Mouse (Mus musculus) hindlimb bud, embryonic 11.5 days (tissue): Measurements from ENCODE around the gene Myo1b.
A peak's percentile ranks its signal among the peaks of the same experiment; 100 is the strongest.

Source experiments
- DNase-seq: peaks from one replicate; pipeline ENCODE4 v3.0.0-alpha.2; 2012; ENCODE audit warnings: low read depth, low spot score; ENCODE audit errors: extremely low spot score

Myo1b gene

DNA sequence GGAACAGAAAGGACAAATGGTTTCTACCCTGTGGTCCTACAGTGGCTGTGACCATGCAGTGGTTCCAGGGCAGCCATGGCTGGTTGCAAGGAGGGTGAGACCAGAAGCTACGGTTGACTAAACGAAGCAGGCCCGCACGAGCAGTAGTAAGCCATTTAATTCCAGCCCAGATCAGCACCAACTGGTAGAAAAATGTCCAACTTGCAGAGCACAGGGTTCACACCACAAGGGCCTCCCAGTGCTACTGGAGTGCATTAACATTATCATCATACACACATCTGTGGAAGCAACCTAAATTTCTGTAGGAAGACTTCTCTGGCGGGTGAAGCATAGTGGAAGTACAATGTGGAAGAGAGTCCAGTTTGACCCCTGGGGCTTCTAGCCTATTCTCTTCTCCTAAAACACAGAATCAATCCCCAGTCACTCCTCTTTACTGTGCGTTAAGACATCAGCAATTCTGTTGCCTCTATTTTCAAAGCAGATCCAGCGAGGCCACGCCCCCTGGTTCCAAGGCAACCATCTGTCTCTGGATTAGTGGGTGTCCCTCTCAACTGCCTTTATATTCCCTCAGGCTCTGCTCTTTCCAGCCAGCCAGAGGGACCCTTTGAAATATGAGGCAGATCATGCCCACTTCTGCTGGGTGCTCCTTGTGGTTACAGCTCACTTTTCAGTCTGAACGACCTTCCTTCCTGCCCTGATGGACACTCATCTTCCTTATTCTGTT is 120.1 kb downstream of the Myo1b start:
- DNase-seq = no peak

DNA sequence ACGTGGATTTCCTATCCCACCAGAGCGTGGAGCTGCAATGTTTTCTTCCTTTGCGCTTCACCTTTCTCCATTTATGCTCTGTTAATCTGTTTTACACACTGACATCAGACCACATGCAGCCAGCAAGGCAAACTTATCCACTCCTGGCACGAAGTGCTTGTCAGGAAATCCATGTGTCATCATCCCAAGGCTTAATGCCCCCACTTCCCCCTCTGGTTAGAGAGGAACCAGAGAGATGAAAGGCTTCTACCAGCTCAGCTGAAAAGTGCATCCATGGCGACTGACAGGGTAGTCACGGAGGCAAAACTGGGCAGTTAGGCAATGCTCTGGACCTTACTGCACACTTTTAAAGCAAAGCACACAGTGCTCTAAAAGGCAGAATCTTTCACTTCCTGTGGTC is 126.6 kb downstream of the Myo1b start:
- no peak for DNase-seq

DNA sequence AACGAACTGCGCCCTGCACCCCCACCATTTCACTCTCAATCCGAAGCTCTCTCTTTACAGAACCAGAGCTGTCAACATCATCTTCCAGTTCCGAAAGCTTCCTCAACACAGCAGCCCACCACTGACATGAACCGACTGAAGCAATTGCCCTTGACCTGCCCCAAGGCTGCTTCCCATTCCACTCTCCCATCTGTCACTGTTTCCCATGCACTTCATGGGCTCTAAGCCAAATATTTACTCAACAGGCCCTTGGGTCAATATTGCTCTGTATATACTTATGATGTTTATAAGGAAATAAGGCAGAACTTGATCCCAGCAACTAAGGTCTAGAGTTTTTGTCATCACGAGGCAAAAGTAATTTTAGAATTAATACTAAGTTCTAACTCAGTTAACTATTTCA is 133.8 kb downstream of the Myo1b start:
- DNase-seq = no peak

DNA sequence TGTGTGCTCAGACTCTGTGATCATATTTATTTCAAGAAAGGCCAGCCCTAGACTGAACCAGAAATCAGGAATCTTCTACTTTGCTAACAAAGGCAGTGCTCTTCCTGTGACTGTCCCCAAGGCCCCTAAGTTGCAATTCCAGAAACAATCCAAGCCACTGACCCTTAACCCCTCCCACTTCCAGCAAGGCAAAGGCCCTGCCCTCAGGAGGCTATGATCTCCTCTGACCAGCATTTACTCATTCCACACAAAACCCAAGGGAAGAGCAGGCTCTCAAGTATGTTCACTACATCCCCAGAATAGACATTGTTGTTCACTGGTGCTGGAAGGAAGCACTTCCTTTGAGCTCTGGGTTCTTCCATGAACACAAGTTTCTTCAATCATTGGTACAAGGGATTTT is 135.5 kb downstream of the Myo1b start:
- DNase-seq = no peak

DNA sequence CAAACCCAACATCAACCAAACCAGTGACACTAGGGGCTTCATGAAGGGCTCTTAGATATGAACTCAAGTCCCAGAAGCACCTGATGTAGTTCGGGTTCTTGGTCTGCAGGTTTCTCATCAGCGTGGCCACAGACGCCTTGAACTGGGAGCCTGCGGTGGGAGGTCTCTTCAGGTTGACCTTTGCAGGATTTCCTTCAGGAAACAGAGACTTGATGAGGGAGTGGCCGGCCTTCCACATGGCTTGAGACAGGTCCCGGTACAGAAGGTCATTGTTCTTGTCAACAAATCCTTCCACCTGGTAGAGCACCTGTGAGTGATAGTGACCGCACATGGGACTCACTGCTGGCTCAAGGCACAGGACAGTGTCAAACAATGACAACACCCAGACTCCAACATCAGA is 137.6 kb downstream of the Myo1b start:
- no peak for DNase-seq

DNA sequence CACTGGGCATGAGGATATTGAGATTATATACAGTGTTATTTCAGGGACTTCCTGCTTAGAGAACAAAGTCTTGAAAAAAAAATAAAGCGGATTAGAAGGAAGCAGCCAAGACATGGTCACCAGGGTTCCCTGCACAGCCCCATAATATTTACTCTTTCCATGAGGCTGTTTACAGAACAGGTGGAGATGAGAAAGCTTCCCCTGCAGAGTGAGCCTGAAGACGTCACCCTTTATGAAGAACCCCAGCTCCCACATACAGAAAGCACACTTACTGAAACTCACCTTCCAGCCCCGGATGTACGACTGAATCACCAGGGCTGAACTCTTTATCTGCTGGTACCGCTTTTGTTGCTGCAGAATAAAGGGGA is 145.4 kb downstream of the Myo1b start:
- no peak for DNase-seq

DNA sequence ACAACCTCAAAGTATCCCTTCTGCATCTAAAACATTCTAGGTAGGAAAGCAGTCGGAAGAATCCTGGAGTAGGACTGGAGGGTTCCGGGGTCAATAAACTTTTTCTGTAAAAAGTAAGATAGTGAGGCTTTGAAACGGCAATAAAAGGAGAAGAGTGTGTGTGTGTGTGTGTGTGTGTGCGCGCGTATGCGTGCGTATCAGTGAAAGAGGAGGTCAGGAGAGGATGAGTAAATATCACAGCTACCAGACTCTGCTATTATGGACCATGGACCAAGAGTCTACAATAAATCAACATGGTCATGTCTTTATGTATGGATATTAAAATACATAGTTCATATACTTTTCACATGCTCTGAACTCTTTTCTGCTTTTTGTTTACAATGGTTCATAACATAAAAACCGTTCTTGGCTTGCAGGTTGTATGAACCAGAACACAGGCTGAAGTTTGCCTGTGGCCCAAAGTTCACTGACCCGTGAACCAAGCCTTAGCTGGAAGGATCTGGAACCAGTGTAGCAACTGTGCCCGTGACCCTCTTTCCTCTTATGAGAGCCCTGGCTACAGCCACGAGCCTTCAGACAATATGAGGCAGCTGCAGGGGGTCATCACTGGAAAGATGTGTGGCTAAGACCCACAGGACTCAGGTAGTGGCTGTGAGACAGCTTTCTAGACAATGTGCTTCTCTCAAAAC is 145.9 kb downstream of the Myo1b start:
- no peak for DNase-seq

DNA sequence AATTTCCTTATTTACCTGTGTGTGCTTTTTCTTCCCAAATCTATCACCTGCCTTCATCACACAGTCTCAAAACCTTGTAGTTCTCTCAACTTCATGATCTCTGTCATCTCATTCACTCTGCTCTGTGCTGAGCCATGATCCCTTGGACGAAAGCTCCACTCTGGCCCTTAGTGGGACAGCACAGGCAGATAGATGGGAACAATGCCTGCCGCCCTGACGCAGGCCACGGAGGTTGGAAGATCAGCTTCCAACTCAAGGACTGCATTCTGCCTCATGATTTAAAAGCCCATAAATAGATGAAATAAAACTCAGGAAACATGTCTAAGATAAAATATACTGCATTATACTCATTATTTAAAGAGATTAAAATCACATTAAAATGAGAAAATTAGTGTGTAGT is 149.6 kb downstream of the Myo1b start:
- no peak for DNase-seq

DNA sequence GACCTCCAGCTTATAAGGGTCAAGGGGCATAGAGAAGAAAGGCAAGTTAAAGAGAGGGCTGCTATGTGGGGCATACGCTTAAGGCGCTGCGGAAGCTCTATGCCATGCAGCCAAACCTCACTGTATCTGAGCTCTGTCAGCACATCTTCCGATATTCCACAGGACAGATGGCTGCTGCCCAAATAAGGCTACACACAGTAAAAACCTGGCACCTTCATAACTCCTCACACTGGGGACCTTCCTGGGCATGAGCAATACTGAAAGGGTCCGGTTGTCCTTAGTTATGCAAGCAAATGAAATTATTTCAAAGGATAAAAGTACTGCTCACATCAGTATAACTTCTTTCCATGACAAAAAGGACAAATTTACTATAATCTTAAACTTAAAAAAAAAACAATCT is 150.7 kb downstream of the Myo1b start:
- DNase-seq = no peak

DNA sequence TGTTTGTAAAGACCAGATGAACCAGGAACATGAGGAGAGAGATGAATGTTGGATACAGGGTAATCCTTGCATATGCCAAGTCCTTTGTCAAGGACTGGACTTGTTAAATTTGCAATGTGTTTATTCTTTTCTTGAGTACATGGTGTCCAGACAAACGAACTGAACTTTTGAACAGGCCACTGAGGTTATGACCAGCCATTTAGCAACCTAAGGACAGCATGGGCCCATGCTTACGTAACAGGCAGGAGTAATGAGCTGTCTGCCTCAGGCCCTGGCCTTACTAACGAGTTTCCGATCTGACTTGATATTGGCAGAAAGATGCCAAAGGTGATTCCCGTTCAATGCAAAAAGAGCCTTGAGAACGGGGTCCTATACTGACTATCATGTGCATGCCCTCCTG is 156.2 kb downstream of the Myo1b start:
- no peak for DNase-seq

DNA sequence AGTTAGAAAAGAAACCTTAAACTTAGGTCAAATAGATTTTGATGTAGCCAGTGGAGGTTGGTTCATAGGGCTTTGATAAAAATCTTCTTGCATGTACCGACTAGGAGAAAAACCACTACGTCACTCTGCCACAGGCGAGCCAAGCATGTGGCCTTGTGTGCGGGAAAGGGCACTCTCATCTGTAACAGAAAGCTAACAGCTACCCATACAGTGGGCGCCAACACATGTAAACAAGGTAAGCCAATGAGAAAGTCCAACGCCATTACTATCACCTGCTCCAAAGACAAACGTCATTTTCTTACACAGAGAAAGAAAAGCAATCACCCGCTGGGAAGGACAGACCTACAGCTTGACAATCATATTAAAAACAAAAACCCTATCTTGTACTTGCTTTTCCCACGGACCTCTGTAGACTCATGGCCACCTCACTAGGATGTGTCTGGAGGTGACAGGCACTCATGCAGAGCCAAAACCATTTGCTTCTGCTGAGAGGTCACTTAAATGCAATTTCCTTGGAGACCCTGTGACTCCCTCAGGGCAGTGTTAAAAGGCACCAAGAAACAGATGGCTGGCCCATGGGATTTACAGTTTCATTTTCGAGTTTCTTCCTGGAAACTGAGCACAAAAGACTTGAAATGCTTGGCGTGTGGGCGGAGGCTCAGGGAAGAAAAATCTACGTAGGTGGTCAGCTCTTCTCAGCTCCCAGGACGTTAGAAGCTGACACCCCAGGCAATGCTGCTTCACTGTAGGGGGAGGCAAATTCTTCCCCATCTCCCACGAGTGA is 157.4 kb downstream of the Myo1b start:
- peak; percentile 6 for DNase-seq

DNA sequence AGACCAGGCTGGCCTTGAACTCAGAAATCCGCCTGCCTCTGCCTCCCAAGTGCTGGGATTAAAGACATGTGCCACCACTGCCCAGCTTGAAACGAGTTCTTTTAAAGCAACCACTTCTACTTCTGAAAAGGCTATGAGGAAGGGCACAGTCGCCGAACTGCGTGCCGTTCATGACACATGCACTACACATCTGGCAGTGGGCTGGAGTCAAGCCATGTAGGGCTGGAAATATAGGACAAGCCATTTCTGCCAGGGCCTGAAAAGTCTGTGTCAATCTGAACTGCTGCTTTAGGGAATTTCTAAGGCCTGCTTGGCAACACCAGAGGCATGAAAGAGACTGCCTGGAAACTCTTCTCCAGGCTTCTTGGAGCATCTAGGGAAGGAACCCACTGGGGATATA is 162.2 kb downstream of the Myo1b start:
- no peak for DNase-seq

DNA sequence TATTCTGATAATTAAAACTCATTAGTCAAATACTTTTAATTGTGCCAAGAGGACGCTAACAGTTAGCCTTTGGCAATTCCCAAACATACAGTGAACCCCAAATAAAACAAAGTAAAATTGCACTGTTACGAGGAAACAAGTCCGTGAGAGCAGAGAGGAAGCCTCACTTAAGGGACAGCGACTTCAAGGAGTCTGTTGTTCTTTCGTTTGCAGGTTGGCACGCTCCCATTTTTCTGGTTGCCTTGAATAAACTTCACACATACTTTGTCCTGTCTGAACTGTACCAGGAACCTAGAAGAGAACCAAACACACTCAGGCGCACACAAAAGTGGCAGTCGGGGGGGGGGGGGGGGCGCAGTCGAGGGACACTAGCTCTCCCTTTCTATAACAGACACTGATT is 164.9 kb downstream of the Myo1b start:
- no peak for DNase-seq

DNA sequence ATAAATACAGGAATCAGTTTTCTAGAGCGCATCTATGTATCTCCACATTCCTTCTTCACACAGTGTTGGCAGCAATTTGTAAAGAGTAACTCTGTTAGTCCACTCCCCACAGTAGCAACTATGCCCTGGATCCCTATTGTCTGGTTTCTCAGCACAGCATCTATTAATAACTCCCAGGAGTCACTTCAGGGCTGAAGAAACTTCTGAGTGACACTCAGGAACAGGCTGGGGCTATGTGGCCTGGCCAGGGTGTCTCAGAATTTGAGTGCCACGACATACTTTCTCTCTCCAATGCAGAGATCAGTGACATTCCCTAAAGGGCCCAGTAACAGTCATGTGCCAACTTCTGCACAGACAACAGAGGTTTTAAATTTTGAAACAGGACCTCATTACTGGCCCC is 167.6 kb downstream of the Myo1b start:
- no peak for DNase-seq

DNA sequence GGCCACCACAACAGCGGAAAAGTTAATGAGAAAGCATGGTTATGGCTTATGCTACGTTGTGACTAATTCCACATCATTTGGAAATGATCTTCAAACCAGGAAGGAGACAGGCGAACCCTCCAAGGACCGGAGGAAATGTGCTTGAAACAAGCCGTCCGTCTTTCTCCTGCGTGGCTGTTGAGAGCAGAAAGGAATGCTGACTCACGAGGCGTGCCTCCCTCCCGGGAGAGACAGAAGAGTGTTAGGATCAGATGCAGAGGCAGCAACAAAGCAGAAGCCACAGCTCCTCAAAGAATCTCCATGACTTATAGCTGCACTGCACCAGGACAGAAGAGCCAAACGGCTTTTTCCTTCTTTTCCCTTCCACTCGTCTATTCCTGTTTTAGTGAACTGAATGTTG is 168.4 kb downstream of the Myo1b start:
- DNase-seq = no peak

DNA sequence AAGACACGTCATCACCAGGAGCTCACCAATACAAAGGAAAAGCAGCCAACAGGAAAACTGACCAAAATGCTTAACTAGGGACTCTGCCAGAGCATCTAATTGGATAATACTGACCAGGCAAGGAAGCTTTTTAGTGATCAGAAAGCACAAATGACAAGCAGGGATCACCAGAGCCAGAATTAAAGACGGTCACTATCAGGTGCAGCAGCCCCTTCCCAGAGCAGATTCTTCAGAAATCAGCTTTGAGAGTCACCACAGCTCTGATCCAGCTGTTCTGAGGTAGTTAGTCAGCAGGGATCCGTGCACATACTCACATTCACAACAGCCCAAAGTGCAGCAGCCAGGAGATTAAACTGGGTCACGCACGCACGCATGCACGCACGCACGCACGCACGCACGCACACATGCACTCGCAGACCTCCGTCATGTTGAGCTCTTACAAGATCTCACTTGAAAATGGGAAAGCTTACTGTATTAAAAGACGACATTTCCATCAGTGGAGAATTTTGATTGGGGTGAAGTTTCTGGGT is 169.1 kb downstream of the Myo1b start:
- DNase-seq = no peak

DNA sequence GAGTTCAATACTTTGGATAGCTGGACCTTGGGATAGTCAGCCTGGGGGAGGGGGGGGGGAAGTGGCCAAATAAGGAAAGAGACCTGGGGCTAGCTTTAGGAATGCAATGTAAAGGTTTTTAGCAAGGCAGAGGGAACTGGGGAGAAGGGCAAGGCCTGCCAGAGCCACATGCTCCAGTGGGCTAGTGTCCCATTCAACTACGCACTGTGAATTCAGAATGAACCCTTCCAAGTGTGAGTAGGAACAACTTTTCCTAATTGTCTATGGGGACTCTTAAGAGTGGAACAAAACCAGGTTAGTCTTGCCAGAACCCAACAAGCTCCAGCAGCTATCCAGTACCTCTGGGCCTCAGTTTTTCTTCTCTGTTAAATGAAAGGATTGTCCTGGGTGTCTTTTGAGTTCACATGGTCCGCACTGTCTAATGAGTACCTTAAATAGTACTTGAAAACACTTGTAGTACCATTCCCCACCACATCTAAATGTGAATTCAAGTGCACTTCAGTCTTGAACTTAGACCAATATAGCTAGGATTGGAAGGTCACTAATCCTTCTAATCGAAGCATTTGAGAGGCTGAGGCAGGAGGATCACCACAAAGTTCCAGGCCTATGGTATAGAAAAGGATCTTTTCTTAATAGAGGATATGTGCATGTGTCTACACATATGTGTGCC is 172.0 kb downstream of the Myo1b start:
- DNase-seq = no peak

DNA sequence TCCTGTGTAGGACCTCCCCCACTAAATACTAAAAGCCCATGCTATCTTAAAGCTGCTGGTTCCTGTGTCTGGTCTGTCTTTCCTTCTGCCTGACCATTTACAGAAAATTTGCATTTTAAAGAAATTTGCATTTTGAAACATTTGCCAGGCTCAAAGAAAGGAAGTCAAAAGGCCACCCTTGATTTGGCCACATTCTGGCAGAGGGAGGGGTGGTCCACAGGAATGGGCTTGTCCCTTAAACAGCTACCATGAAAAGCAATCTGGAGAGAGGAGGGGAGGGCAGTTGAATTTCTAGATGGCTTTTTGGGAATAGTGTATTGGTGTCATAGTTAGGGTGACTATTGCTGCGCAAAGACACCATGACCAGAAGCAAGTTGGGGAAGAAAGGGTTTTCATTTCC is 173.3 kb downstream of the Myo1b start:
- no peak for DNase-seq

DNA sequence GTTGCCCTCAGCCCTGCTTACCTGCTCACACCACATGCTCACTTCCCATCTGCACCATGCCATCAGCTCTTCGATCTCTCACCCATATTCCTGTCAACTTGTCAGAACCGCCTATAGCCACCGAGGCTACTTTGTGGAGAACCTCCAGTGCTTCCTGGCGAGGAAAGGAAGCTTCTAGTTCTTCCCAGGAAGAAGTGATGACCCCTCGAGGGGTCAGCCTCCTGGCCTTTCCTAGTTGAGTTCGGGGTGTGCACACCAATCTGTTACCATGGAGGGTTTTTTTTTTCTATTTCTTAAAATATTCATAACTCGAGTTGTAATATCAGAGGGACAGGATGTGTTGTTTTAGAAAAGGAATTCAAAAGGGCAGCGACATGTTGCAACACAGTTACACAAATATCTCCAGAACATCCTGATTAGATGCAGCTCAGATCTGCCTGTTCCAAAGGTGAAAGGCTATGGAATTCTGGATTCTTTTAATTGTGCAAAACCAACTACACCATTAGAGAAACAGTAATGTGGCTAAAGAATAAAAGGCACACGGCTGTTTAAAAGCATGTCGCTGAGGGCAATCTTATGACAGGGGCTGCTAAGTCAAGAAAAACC is 175.1 kb downstream of the Myo1b start:
- DNase-seq = no peak

DNA sequence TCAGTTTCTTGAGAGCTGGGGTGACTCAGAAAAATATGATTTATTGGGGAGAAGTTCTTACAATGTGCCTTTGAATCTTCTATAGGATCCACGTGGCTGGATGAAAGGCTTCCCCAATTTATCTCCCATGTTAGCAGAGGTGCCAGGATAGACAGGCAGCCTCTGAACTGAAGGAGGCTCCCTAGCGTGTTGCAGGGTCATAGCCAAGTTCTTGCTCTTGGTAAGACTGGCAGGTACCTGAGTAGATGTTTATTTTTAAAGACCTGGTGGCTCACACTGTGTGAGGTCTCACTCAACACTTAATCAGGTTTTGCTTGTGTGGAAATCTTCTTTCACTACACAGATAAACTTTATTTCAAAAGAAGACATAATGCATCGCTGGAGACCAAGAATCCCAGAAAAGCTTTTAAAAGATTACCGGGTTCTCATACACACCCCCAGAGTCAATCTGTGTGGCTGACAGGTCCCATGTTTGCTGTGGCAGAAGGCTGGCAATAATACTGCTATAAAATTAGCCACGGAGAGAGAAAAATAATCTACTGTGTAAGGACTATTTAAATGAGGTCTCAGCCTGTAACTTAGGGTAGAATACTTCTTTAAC is 176.5 kb downstream of the Myo1b start:
- DNase-seq = no peak

DNA sequence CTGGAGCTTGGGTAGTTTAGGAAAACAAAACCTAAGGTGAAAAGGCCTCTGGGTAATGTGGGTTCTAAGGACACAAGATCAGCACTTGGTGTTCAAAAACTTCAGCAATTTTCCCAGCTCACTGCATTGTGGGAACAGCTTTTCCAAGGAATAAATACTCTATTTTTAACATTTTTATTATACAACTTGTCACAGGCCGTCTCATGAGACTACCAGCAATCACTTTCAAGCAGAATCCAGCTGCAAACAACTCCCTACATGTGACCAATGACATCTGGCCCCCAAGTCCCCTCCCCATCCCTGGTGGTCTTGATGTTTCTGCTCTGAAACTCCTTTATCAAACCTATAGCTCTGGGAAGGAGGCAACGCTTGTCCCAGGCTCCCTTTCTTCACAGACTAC is 179.0 kb downstream of the Myo1b start:
- no peak for DNase-seq
